Mouse (Mus musculus) heart, postnatal 14 days (tissue): ENCODE measurements around the gene Slc25a26. TPM values are rescaled to one million over a fixed set of nuclear protein-coding genes. Genes with fewer than 3 reads are reported as not detected.

Experiments
- DNase-seq, 2 experiments: peaks; one replicate each; pipeline ENCODE4 v3.0.0; 2021 to 2022
- intact Hi-C: fragments of 180-260 bp; cut with DNase I; formaldehyde crosslinking; loops from one replicate; pipeline ENCODE4 v1.15.1; 2025
- long read RNA-seq, 2 experiments: library from polyadenylated mRNA; stranded (forward); transcript quantifications; one replicate each; pipeline ENCODE4 v2.0.0; 2021
- total RNA-seq, 2 experiments: library from RNA; stranded (reverse); gene quantifications; 2 replicates each; pipeline ENCODE4 v1.2.3; 2021

Gene Slc25a26
- total RNA-seq, result 10 to 100 TPM; 11.4 to 14.6 TPM
- long read RNA-seq, experiment 1, partial matches to known transcripts, result 0 of 3 reads
- long read RNA-seq, experiment 1, other reads (novel, unspliced or antisense), result 2 of 3 reads
- long read RNA-seq, experiment 2, partial matches to known transcripts, result 3 of 7 reads
- long read RNA-seq, experiment 2, other reads (novel, unspliced or antisense), result 2 of 7 reads

- peak; percentile 83 to 90 for DNase-seq
- intact Hi-C loops, result no loop called here
These were observed at the start of gene Slc25a26 for GRCm38 (mm10) chr6:94499897-94500623. Slc25a26 (plus strand) TSS chr6:94500331.

DNA sequence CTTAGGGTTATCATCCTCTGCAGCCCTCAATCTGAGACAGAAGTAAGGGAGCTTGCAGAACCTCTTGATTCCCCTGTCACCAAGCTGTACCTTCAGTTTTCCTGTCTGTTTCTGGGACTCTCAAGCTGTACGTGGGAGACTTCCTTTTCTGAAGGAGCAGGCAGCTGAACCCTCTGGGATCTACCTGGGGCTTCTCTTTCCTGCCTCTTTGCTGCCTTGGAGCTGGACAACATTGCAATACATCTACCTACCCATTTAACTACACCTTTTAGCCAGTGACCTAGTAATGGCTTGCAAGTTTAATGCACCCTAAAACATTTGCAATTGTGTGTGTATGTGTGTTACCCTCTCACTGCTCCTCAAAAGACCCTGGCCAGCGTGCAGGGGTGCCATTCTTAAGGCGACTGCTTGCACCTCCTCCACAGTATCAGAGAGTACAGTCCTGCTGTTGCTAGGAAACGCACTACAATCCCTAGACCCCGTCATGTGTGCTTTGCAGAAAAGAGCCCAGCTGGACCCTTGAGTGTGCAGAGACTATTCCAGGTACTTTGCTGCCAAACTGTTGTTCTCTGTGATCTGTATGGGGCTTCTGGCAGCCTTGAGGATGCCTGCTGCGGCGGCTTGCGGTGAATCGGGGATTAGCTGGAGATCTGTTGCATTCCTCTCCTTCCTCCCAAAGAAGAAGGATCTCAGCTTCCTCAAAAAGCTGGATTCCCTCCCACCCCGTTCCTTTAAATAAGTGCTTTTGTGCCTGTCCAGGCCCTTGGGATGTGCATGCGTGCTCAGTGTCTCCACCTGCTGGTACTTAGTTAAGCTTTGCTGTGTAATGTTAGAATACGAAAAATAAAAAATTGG, 35.9 kb upstream of the Slc25a26 start:
- peak; percentile 35 to 69 for DNase-seq
- intact Hi-C loops, result loop anchor here (2.0 to 10.0 kb wide), 4 partner anchors 52 to 709 kb away; partner anchors contain the start of gene Magi1

DNA sequence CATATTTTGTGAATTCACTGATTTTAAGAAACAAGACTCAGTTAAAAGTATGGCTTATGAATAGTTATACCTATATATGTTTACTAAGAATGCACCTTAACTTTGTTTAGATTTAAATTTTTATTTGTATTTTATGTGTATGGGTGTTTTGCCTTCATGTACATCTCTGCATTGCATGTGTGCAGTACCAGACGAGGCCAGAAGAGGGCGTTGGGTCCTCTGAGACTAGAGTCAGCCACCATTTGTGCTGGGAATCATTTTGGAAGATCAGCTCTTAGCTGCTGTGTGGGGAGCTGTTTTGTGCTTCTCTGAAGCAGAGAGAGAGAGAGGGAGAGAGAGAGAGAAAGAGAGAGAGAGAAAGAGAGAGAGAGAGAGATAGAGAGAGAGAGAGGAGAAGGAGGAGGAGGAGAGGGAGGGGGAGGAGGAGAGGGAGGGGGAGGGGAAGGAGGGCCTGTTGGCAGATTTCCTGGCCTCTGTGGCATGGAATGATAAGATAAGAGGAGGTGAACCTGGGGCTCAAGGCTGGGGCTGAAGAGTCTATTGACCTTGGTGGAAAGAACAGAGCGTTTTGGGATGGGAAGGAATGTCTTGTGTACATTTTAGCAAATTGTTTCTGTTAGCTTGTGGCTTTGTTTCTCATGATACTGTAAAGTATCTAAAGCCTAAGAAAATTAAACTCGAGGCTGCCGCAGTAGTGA, 33.5 kb upstream of the Slc25a26 start:
- intact Hi-C loops, result loop anchor here (10.0 kb wide), 1 partner anchor 712 kb away; no protein-coding TSS in a partner anchor
- peak in 1 of 2 experiments; percentile 19 for DNase-seq

- intact Hi-C loops, result no loop called here
- DNase-seq, result no peak
These were observed 7.4 kb upstream of the Slc25a26 start for GRCm38 (mm10) chr6:94492739-94493138.

DNA sequence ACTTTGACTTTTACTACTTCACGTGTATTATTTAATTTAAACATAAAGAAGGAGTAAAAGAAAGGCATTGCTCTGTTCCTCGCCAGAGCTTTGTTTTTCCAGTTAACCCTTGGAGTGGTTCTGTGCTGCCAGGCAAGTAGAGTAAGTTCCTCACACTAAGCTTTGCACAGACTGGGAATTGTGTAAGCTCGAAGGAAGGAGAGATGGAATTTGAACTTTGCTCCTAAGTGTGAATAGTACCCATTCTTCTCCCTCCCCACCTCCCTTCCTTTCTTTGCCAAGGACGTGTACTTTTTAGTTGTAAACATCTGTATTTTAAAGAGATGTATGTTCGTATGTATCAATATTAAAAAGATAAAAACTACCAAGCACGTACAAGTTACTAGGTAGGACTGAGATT, 3.8 kb downstream of the Slc25a26 start:
- intact Hi-C loops, result no loop called here
- DNase-seq, result no peak

DNA sequence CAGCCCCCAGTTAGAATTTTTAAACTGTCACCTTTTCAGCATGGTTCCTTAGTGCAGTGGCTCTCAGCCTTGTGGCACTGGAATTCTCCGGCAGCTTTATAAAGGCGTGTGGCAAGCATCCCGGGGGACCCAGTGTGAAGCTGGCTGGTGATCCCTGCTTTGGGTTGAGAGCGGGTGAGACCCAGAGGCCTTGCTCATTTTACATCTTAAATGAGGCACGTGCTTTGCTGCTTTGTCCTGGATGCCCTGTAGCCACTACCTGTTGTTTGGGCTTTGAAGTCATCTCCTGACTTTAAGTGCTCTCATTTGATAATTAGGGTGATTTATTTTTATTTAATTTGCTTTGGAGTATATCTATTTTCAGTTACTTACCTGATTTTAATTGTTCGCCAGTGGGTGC, 7.8 kb downstream of the Slc25a26 start:
- intact Hi-C loops, result no loop called here
- no peak for DNase-seq

- intact Hi-C loops, result no loop called here
- DNase-seq, result no peak
These were observed 8.7 kb downstream of the Slc25a26 start for GRCm38 (mm10) chr6:94508807-94509206.

DNA sequence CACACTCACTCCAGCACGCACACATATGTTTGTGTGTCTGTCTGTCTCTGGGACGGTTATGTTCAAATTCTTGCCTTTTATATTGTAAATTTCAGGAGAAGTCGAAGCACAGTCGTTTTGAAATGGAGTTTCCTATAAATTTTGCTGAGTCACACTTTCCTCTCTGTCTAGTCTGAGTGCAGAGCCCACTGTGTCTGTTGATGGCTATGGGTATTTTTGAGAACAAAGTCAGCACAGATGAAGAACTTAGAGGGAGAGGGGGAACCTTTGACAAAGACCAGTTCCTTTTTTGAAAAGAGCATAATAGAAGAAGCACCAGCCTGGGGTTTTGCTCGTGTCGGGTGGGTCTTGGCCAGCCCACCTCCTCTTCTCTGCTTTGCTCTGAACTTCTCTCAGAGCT, 9.1 kb downstream of the Slc25a26 start:
- intact Hi-C loops, result no loop called here
- DNase-seq, result no peak

DNA sequence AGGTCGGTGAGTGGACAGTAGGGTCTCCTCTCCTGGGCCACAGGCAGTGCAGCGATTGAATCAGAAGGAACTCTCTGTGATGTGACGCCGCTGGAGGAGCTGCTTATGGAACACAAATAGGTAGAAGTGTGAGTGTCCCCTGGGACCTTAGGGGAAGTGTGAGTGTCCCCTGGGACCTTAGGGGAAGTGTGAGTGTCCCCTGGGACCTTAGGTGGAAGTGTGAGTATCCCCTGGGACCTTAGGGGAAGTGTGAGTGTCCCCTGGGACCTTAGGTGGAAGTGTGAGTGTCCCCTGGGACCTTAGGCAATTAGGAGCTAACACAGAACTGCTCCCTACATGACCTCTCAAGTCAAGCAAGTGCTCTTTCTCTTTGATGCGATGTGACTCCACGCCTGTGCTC, 18.0 kb downstream of the Slc25a26 start:
- no peak for DNase-seq
- intact Hi-C loops, result no loop called here

DNA sequence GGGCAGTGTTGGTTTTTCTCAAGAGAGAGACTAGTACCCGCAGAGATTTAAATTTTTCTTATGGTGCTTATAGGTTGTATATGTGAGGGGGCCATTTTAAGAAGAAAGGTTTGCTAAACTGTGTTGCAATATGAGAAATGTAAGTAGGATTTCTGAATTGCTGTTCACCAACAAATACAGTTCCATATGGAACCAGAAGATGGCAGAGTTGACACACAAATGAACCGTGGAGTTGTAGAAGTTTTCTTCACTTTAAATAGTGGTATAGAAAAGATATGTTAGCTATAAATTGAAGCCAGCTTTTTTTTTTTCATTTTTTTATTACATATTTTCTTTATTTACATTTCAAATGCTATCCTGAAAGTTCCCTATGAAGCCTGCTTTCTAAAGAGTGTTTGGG, 24.2 kb downstream of the Slc25a26 start:
- intact Hi-C loops, result loop anchor here (5.0 kb wide), 2 partner anchors 443 to 463 kb away; no protein-coding TSS in a partner anchor
- peak in 1 of 2 experiments; percentile 41 for DNase-seq

DNA sequence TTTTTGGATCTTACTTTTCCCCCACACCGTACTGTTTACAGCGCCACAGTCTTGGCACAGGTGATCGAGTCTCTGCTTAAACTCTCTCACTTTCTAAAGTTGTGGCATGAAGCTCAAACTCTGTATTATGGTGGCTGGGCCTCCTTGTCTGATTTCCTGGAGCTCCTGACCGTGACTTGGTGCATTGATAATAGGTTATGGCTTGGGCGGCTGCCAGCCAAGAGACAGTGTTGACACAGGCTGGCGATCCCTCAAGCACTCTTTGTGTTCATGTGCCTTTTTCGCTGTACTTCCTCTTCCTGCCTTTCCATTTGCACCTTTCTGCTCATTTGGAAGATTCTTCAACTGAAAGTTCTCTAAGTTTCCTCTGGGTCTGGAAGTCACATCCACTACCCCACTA, 30.6 kb downstream of the Slc25a26 start:
- intact Hi-C loops, result no loop called here
- DNase-seq, result no peak

- intact Hi-C loops, result no loop called here
- DNase-seq, result no peak
These were observed 32.0 kb downstream of the Slc25a26 start for GRCm38 (mm10) chr6:94532086-94532485.

DNA sequence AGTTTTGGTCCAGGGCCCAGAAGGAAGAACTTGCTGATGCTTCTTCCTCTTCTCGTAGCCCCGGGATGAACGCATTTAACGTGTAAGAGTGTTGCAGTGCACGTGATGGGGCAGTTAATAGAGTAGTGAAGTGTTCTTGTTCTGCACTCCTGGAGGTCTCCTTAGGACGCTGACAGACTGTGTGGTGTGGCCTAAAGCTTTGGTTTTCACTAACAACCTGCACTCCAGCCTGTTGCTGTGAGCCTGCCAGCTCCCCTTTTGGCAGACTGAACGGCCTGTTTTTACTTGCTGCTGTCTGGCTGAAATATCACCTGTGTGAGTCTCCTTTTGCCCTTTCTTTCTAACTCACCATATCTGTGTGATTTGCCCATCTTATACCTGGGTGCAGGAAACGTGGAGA, 36.3 kb downstream of the Slc25a26 start:
- intact Hi-C loops, result no loop called here
- DNase-seq, result no peak

- intact Hi-C loops, result no loop called here
- DNase-seq, result no peak
These were observed 37.5 kb downstream of the Slc25a26 start for GRCm38 (mm10) chr6:94537652-94538051.

- no peak for DNase-seq
- intact Hi-C loops, result loop anchor here (10.0 kb wide), 1 partner anchor 165 kb away; the partner anchor contains the start of gene Lrig1
These were observed 40.0 kb downstream of the Slc25a26 start for GRCm38 (mm10) chr6:94540090-94540489.

DNA sequence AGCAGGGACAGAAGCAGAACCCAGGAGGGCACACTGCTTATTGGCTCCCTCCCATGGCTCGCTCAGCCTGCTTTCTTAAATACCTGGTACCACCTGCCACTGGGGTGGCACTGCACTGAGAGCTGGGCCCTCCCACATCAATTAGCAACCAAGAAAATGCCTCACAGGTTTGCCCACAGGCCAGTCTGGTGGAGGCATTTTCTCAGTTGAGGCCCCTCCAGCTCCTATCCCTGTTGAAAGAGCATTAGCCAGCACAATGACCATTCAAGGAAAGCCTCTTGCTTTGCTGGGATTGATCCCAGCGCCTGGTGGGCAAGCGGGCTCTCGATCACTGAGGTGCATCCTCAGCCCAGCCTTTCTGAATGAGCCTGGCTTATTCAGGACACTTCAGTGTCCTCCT, 40.5 kb downstream of the Slc25a26 start:
- DNase-seq, result no peak
- intact Hi-C loops, result loop anchor here (10.0 kb wide), 1 partner anchor 164 kb away; the partner anchor contains the start of gene Lrig1

- intact Hi-C loops, result loop anchor here (10.0 kb wide), 1 partner anchor 164 kb away; the partner anchor contains the start of gene Lrig1
- DNase-seq, result no peak
These were observed 41.0 kb downstream of the Slc25a26 start for GRCm38 (mm10) chr6:94541133-94541532.

DNA sequence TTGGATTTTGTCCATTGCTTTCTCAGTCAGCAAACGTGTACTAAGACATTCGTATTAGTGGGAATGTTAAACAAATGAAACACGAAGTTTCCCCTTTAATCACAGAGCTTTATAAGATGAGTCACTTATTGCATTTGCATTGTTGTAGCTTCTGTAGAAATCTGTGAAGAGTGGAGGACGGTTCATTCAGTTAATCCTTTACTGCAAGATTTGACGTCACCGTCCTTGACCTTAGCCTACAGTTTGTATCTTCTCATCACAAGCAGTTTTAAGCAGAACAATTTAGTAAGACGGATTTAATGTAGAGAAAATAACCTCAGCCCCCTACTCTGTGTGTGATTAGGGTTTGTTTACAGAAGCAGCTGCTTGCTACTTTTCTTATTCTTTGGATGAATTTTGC, 41.7 kb downstream of the Slc25a26 start:
- intact Hi-C loops, result loop anchor here (10.0 kb wide), 1 partner anchor 163 kb away; the partner anchor contains the start of gene Lrig1
- DNase-seq, result no peak

- intact Hi-C loops, result loop anchor here (2.0 to 10.0 kb wide), 4 partner anchors 79 to 443 kb away; partner anchors contain the start of gene Lrig1
These were observed 44.0 kb downstream of the Slc25a26 start for GRCm38 (mm10) chr6:94543902-94544840.

More at GRCm38 (mm10) chr6:94543902-94544840, 44.0 kb downstream of the Slc25a26 start:
- DNase-seq, result peak; percentile 35 to 62
